Mouse (Mus musculus) hindbrain, embryonic 14.5 days (tissue): ENCODE results near the gene Flnb. TPM values are rescaled to one million over a fixed set of nuclear protein-coding genes. Genes with fewer than 3 reads are reported as not detected.

Experiments
- ATAC-seq: fragments of 200-750 bp; cut with Nextera tagmentation; 2 replicates; pipeline ENCODE4 v1.8.0; 2017; ENCODE audit warnings: moderate number of reproducible peaks, mild to moderate bottlenecking, moderate TSS enrichment, moderate library complexity; ENCODE audit not compliant: low FRiP score
- DNase-seq: peaks from one replicate; pipeline ENCODE4 v3.0.0-alpha.2; 2015; ENCODE audit warnings: low spot score
- H3K27ac ChIP-seq: fragments of 300-500 bp; sonication (generic); 2 replicates; pipeline ENCODE4 v1.5.1; 2014; ENCODE audit warnings: mild to moderate bottlenecking, moderate library complexity
- H3K27me3 ChIP-seq: fragments of 300-500 bp; sonication (generic); 2 replicates; pipeline ENCODE4 v1.6.1; 2014; ENCODE audit warnings: mild to moderate bottlenecking, low read length, mixed read lengths; ENCODE audit not compliant: control insufficient read depth, insufficient read depth
- H3K36me3 ChIP-seq: fragments of 300-500 bp; sonication (generic); replicated peaks from 2 replicates; pipeline ENCODE4 v1.6.1; 2014; ENCODE audit not compliant: control insufficient read depth, insufficient read depth
- H3K4me1 ChIP-seq: fragments of 300-500 bp; sonication (generic); replicated peaks from 2 replicates; pipeline ENCODE4 v1.6.1; 2014; ENCODE audit warnings: antibody characterized with exemption, low read length, mixed read lengths; ENCODE audit not compliant: control insufficient read depth, insufficient read depth
- H3K4me2 ChIP-seq: fragments of 300-500 bp; sonication (generic); replicated peaks from 2 replicates; pipeline ENCODE4 v1.6.1; 2014; ENCODE audit warnings: mild to moderate bottlenecking, moderate library complexity
- H3K4me3 ChIP-seq: fragments of 300-500 bp; sonication (generic); replicated peaks from 2 replicates; pipeline ENCODE4 v1.5.1; 2014; ENCODE audit warnings: mild to moderate bottlenecking, low read length
- H3K9ac ChIP-seq: fragments of 300-500 bp; sonication (generic); 2 replicates; pipeline ENCODE4 v1.6.1; 2014
- H3K9me3 ChIP-seq: fragments of 300-500 bp; sonication (generic); 2 replicates; pipeline ENCODE4 v1.6.1; 2016; ENCODE audit warnings: low read length; ENCODE audit not compliant: control insufficient read depth
- WGBS: fragments of 180-500 bp; shearing (Covaris S2); extraction: QIAGEN DNeasy Blood & Tissue Kit; methylation state at CpG from one replicate; pipeline ENCODE4 v1.1.7; 2014; 5-methylcytosine and 5-hydroxymethylcytosine counted together
- polyA plus RNA-seq: library from polyadenylated mRNA; unstranded; fragments of >200 nt; fragmentation: Nextera tagmentation; extraction: Ambion mirVana; gene quantifications from 2 replicates; pipeline ENCODE4 v1.2.1, GENCODE M21; 2014

Gene Flnb
- polyA plus RNA-seq, 1 experiment from 2014 or later = 9.0 TPM

GRCm38 (mm10) chr14:7997255-7997696 lies 179.5 kb downstream of the Flnb start:
- Histone ChIP-seq H3K4me1 (no peaks in the 10 kb centered on the region), H3K27ac (no peak overlapping the region), H3K9ac (peak overlapping the region; percentile 34; the same call in 1 of the 2 replicates), H3K36me3 (no peaks in the 10 kb centered on the region), H3K4me3 (0 out of 2 replicates have a peak overlapping the region, but pooled peaks have one; percentile 7), H3K9me3 (no peaks in the 10 kb centered on the region), H3K27me3 (peaks cover 32% of the 10 kb centered on the region), H3K4me2 (peak overlapping the region; percentile 47)
- DNase-seq (peak; percentile 83), ATAC-seq (peak; percentile 69; the same call in 1 of the 2 replicates)
- WGBS = 3% methylated on average over 15 of the region's 15 CpGs

- H3K4me2 ChIP-seq = no peak overlapping the region
- peaks cover 5% of the 10 kb centered on the region for H3K4me1 ChIP-seq
- no peaks in the 10 kb centered on the region for H3K9me3 ChIP-seq
- peaks cover 32% of the 10 kb centered on the region for H3K27me3 ChIP-seq
- H3K4me3 ChIP-seq = no peak overlapping the region
- ATAC-seq (no peak), DNase-seq (no peak)
- WGBS = 84% methylated on average over 3 of the region's 3 CpGs
- no peak overlapping the region for H3K27ac ChIP-seq
- no peak overlapping the region for H3K9ac ChIP-seq
- no peaks in the 10 kb centered on the region for H3K36me3 ChIP-seq
These were observed 181.3 kb downstream of the Flnb start for GRCm38 (mm10) chr14:7999030-7999429.

- Histone ChIP-seq H3K4me1 (peaks cover 9% of the 10 kb centered on the region), H3K27ac (no peak overlapping the region), H3K9ac (no peak overlapping the region), H3K4me3 (no peak overlapping the region), H3K27me3 (peaks cover 32% of the 10 kb centered on the region), H3K4me2 (no peak overlapping the region), H3K9me3 (no peaks in the 10 kb centered on the region), H3K36me3 (no peaks in the 10 kb centered on the region)
- ATAC-seq (no peak), DNase-seq (no peak)
- WGBS = 86% methylated on average over 5 of the region's 5 CpGs
These were observed 181.7 kb downstream of the Flnb start for GRCm38 (mm10) chr14:7999435-7999834.

GRCm38 (mm10) chr14:8000247-8000646 lies 182.5 kb downstream of the Flnb start:
- H3K27me3 ChIP-seq = peaks cover 32% of the 10 kb centered on the region
- no peak overlapping the region for H3K9ac ChIP-seq
- H3K9me3 ChIP-seq = no peaks in the 10 kb centered on the region
- ATAC-seq = no peak
- no peak overlapping the region for H3K27ac ChIP-seq
- H3K36me3 ChIP-seq = no peaks in the 10 kb centered on the region
- peaks cover 10% of the 10 kb centered on the region for H3K4me1 ChIP-seq
- no peak overlapping the region for H3K4me3 ChIP-seq
- 86% methylated on average over 5 of the region's 5 CpGs for WGBS
- no peak for DNase-seq
- H3K4me2 ChIP-seq = no peak overlapping the region

Other genes starting within 250 kb of the Flnb start
- gene Gm3558, start 249.4 kb upstream of the Flnb start, polyA plus RNA-seq = 6.8 and 7.8 TPM in 2 replicates
- gene Gm10338, start 222.4 kb upstream of the Flnb start, polyA plus RNA-seq = not detected in 2 replicates
- not detected in 2 replicates for gene Gm10128, start 174.0 kb upstream of the Flnb start, polyA plus RNA-seq
- gene Gm26661, start 26.4 kb upstream of the Flnb start, polyA plus RNA-seq = not detected in 2 replicates
- 0.44 and 0.51 TPM in 2 replicates for gene Gm45521, start 139.3 kb downstream of the Flnb start, polyA plus RNA-seq
- 0.09 TPM in 1 of 2 replicates, not detected in the other for gene Dnase1l3, start 176.6 kb downstream of the Flnb start, polyA plus RNA-seq
- 35.7 and 37.0 TPM in 2 replicates for gene Abhd6, start 184.9 kb downstream of the Flnb start, polyA plus RNA-seq